Mouse (Mus musculus): ENCODE results near the gene Fer1l4.

Fer1l4 gene

DNA sequence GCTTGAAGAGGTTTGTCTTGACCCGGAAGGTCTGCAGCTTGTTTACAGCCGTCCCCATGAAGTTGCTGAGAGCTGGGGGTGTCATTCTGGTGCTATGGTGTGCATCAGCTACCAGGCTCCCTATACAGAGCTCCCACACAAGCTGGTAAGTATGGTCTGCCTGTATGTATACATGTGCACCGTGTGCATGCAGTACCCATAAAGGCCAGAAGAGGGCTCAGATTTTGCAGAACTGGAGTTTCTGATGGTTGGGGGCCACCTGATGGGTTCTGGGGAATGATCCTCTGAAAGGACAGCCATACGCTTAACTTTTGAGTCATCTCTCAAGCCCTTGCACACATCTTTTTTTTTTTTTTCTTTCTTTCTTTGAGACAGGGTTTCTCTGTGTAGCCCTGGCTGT is 47.4 kb downstream of the Fer1l4 start:
- 93% methylated on average over 4 of the region's 4 CpGs for WGBS

DNA sequence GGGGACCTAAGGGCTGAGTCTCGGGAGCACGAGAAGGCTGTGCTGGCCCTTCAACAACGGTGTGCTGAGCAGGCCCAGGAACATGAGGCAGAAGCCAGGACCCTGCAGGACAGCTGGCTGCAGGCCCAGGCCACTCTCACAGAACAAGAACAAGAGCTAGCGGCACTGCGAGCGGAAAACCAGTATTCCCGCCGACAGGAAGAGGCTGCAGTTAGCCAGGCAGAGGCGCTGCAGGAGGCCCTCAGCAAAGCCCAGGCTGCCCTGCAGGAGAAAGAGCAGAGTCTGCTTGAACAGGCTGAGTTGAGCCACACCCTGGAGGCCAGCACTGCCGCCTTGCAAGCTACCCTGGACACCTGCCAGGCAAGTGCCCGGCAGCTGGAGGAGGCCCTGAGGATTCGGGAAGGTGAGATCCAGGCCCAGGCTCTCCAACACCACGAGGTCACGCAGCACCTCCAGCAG is 60.9 kb downstream of the Fer1l4 start:
- WGBS, result 55% methylated on average over 14 of the region's 14 CpGs

DNA sequence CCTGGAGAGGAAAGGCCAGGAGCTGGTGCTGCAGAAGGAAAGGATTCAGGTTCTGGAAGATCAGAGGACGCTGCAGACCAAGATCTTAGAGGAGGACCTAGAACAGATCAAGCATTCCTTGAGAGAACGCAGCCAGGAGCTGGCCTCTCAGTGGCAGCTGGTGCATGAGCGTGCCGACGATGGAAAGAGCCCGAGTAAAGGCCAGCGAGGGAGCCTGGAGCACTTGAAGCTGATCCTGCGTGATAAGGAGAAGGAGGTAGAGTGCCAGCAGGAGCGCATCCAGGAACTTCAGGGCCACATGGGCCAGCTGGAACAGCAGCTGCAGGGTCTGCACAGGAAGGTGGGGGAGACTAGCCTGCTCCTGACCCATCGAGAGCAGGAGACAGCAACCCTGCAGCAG is 61.6 kb downstream of the Fer1l4 start:
- WGBS, result 77% methylated on average over 10 of the region's 10 CpGs

DNA sequence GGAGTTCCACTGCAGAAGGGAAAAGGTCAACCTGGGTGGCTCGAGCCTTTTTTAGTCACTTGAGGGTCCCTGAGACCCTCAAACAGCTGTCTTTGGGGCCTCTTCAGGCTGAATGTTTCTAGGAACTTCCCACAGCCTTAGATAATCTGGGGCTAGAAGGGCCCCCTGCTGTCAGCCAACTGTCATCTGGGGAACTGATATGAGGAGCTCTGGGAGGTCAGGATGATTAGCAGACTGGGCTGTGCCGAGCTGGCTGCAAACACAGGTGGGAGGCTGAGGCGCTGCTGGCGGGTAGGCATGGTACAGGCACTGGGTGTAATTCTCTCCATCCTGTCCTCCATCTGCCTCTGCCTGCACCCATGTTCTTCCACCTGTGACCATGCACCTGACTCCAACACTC is 63.7 kb downstream of the Fer1l4 start:
- 73% methylated on average over 4 of the region's 4 CpGs for WGBS

DNA sequence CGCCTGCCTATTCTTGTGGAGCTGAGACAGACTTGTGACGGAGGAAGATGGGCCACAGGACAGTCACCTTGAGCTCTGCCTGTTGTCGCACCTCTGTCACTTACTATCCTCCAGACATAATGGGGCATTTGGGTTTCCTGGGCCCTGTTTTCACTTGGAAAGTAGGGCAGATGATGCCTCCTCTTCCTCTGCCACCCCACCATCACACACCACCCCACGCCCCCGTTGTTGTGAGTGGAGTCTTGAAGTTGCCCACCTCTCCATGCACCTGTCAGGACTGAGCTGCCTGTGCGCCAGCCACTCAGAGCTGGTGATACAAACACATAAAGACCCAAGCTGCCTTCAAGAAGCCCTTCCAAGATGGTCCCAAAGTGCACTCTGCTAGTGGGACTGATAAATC is 65.6 kb downstream of the Fer1l4 start:
- 98% methylated on average over 6 of the region's 6 CpGs for WGBS

DNA sequence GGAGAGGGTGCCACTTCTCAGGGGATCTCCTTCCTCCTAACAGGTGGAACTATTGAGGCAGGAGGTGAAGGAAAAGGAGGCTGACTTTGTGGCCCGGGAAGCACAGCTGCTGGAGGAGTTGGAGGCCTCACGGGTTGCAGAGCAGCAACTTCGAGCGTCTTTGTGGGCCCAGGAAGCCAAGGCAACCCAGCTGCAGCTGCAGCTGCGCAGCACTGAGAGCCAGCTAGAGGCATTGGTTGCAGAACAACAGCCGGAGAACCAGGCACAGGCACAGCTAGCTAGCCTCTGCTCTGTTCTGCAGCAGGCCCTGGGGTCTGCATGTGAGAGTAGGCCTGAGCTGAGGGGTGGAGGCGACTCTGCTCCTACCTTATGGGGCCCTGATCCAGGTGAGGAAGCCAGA is 67.0 kb downstream of the Fer1l4 start:
- 88% methylated on average over 7 of the region's 7 CpGs for WGBS

DNA sequence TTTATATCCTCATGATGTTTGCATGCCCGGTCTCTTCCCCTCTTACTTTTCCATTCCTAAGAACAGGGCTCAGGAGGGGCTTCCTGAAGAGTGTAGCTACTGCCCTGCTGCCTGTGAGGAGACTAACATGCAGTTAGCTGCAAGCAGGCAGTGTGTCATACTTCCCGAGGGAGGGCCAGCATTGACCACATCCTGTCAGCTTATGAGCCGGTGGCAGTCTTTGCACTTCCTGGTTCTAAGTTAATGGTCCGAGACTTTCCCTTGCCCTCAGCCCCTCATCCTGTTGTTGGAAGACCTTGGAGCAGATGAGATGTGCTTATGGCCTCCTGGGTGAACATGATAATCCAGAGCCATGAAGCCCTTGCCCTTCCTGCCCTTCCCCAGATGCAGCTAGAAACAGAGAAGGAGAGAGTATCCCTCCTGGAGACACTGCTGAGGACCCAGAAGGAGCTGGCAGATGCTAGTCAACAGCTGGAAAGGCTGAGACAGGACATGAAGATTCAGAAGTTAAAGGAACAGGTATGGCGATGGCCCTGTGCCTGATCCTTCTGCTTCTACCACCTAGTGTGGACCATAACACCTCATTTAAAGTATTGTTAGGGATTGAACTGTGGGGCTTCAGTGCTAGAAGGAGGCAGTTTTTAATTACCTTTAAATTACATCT is 73.3 kb downstream of the Fer1l4 start:
- WGBS, result 80% methylated on average over 5 of the region's 5 CpGs

DNA sequence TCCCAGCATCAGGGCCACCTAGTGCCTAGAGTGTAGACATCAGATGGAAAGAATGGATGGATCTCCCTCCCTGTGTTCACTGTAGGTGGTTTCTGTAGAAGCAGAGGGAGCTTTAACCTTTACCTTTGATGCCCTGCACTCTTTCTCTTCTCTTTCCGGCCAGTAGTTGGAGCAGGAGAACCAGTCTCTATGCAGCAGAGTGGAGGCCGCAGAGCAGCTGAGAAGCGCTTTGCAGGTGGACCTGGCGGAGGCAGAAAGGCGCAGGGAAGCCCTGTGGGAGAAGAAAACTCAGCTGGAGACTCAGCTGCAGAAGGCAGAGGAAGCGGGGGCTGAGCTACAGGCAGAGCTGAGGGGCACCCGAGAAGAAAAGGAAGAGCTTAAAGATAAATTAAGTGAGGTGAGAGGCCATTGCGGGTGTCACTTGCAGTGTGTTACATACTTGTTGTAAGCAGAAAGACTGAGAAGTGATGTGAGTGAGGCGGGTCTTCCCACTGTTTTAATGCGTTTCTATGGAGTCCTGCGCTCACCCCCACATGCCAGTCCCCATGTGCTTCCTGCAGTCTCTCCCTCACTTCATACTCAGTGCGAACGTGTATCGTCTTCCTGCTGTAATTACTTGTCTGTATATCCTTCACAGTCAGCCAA is 78.5 kb downstream of the Fer1l4 start:
- 66% methylated on average over 14 of the region's 14 CpGs for WGBS

DNA sequence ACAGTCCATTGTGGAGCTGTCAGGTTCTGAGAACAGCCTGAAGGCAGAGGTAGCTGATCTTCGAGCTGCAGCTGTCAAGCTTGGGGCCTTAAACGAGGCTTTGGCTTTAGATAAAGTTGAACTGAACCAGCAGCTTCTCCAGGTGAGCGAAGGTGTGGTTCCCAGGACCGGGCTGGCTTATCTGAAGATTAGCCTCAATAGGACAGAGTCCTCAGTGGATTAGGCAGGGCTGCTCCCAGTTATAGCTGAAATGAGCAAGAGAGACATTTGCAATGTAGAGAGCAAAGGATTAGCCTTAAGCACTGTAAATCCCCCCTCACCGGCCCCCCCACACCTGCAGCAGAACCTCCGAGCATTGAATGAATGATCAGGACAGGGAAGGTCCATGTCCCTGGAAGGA is 79.4 kb downstream of the Fer1l4 start:
- 86% methylated on average over 6 of the region's 6 CpGs for WGBS

All from cerebral cortex, adult 2 months (tissue).